Mouse (Mus musculus) MEL (cell line): ENCODE measurements around the gene Nkain2.

Experiments used
- BHLHE40 ChIP-seq: IDR thresholded peaks from 2 replicates; pipeline ENCODE4 v1.6.1; 2012; ENCODE audit warnings: low read depth, mild to moderate bottlenecking, inconsistent platforms, low read length, improper control_type of control experiment, borderline replicate concordance
- MXI1 ChIP-seq: IDR thresholded peaks from 2 replicates; pipeline ENCODE4 v1.6.1; 2011; ENCODE audit warnings: mild to moderate bottlenecking, low read depth, low read length, improper control_type of control experiment
- POLR2A ChIP-seq, 2 experiments: IDR thresholded peaks; 2 replicates each; pipeline ENCODE4 v1.6.1; 2011 to 2012; ENCODE audit warnings: low read length in 2 of 2, mild to moderate bottlenecking in 2 of 2, control low read depth in 1 of 2, improper control_type of control experiment in 1 of 2, low read depth in 1 of 2, moderate library complexity in 1 of 2; ENCODE audit not compliant: control insufficient read depth in 1 of 2, insufficient read depth in 1 of 2, poor library complexity in 1 of 2
- POLR2AphosphoS5 ChIP-seq: IDR thresholded peaks from 2 replicates; pipeline ENCODE4 v1.6.1; 2012; ENCODE audit warnings: low read depth, borderline replicate concordance, mild to moderate bottlenecking, inconsistent platforms, low read length, moderate library complexity, mixed read lengths
- RAD21 ChIP-seq: IDR thresholded peaks from 2 replicates; pipeline ENCODE4 v1.6.1; 2011; ENCODE audit warnings: mild to moderate bottlenecking, low read depth, low read length, improper control_type of control experiment
- SIN3A ChIP-seq: IDR thresholded peaks from 2 replicates; pipeline ENCODE4 v1.6.1; 2012; ENCODE audit warnings: low read length, improper control_type of control experiment, inconsistent platforms
- ZKSCAN1 ChIP-seq: IDR thresholded peaks from 2 replicates; pipeline ENCODE4 v1.6.1; 2012; ENCODE audit warnings: low read depth, mild to moderate bottlenecking, inconsistent platforms, low read length, improper control_type of control experiment, moderate library complexity

- no peak for TF ChIP-seq POLR2A (IDR thresholded peaks at IDR 0.05; ENCODE audit: control insufficient read depth in 1 of 2, insufficient read depth in 1 of 2, low read depth in 1 of 2, low read length in 2 of 2, poor library complexity in 1 of 2)
- TF ChIP-seq SIN3A = no peak
- no peak for TF ChIP-seq POLR2AphosphoS5
- TF ChIP-seq RAD21 = no peak
- TF ChIP-seq MXI1 = no peak
- no peak for TF ChIP-seq ZKSCAN1
- no peak for TF ChIP-seq BHLHE40
Measured at GRCm38 (mm10) chr10:31947178-31947726, 943.0 kb downstream of the Nkain2 start.
